Mouse (Mus musculus): ENCODE data around the gene Trip10. TPM values are rescaled to one million over a fixed set of nuclear protein-coding genes. Genes with fewer than 3 reads are reported as not detected.
A peak's percentile ranks its signal among the peaks of the same experiment; 100 is the strongest.

The Trip10 gene
- polyA plus RNA-seq, 2 experiments = 6.0 to 6.6 TPM

GRCm38 (mm10) chr17:57229851-57230727, 19.2 kb upstream of the Trip10 start:
- Histone ChIP-seq H3K36me3 (replicated peaks; ENCODE audit: control insufficient read depth, insufficient read depth, low read depth) (no peaks in the 10 kb centered on the region; the same call in 1 of the 2 replicates), H3K27ac (no peak overlapping the region), H3K4me2 (ENCODE audit: low read depth) (no peak overlapping the region), H3K4me3 (ENCODE audit: insufficient read depth in 1 of 2, low read depth in 2 of 2, low read length in 2 of 2) (no peak overlapping the region), H3K9me3 (ENCODE audit: control insufficient read depth, low read length) (no peaks in the 10 kb centered on the region), H3K27me3 (ENCODE audit: control insufficient read depth, insufficient read depth, low read length) (no peaks in the 10 kb centered on the region), H3K4me1 (replicated peaks; ENCODE audit: control insufficient read depth in 2 of 2, insufficient read depth in 2 of 2, low read length in 1 of 2) (peaks cover 0 to 25% of the 10 kb centered on the region in 2 experiments), H3K9ac (replicated peaks) (no peak overlapping the region)
- TF ChIP-seq EP300 (IDR thresholded peaks at IDR 0.05; ENCODE audit: low read depth) (no peak), CTCF (IDR thresholded peaks at IDR 0.05; ENCODE audit: low read depth) (no peak)
- WGBS (ENCODE audit: insufficient replicate concordance) = 51% methylated on average over 15 of the region's 15 CpGs
- DNase-seq (ENCODE audit: low read depth in 3 of 3, low spot score in 3 of 3) (no peak), ATAC-seq (ENCODE audit: insufficient read depth) (no peak)

GRCm38 (mm10) chr17:57230728-57231125, 18.5 kb upstream of the Trip10 start:
- no peak overlapping the region for H3K4me3 ChIP-seq (ENCODE audit: insufficient read depth in 1 of 2, low read depth in 2 of 2, low read length in 2 of 2)
- H3K9me3 ChIP-seq (ENCODE audit: control insufficient read depth, low read length) = no peaks in the 10 kb centered on the region
- no peak overlapping the region for H3K27ac ChIP-seq
- no peaks in the 10 kb centered on the region for H3K27me3 ChIP-seq (ENCODE audit: control insufficient read depth, insufficient read depth, low read length)
- TF ChIP-seq EP300 (IDR thresholded peaks at IDR 0.05; ENCODE audit: low read depth) = no peak
- TF ChIP-seq CTCF (IDR thresholded peaks at IDR 0.05; ENCODE audit: low read depth) = no peak
- H3K9ac ChIP-seq (replicated peaks) = no peak overlapping the region
- ATAC-seq (ENCODE audit: insufficient read depth) (peak; percentile 11; the same call in 1 of the 2 replicates), DNase-seq (ENCODE audit: low read depth in 3 of 3, low spot score in 3 of 3) (no peak)
- 26% methylated on average over 6 of the region's 6 CpGs for WGBS (ENCODE audit: insufficient replicate concordance)
- H3K4me1 ChIP-seq (replicated peaks; ENCODE audit: control insufficient read depth in 2 of 2, insufficient read depth in 2 of 2, low read length in 1 of 2) = peaks cover 0 to 25% of the 10 kb centered on the region in 2 experiments
- H3K36me3 ChIP-seq (replicated peaks; ENCODE audit: control insufficient read depth, insufficient read depth, low read depth) = peaks cover 1% of the 10 kb centered on the region
- H3K4me2 ChIP-seq (ENCODE audit: low read depth) = no peak overlapping the region

GRCm38 (mm10) chr17:57231321-57231771, 17.9 kb upstream of the Trip10 start:
- no peak for TF ChIP-seq EP300 (IDR thresholded peaks at IDR 0.05; ENCODE audit: low read depth)
- no peak for TF ChIP-seq CTCF (IDR thresholded peaks at IDR 0.05; ENCODE audit: low read depth)
- no peaks in the 10 kb centered on the region for H3K9me3 ChIP-seq (ENCODE audit: control insufficient read depth, low read length)
- ATAC-seq (ENCODE audit: insufficient read depth) = no peak

GRCm38 (mm10) chr17:57232200-57232599, 17.1 kb upstream of the Trip10 start:
- Histone ChIP-seq H3K4me2 (ENCODE audit: low read depth) (peak overlapping the region; percentile 33), H3K9me3 (ENCODE audit: control insufficient read depth, low read length) (no peaks in the 10 kb centered on the region), H3K27me3 (ENCODE audit: control insufficient read depth, insufficient read depth, low read length) (no peaks in the 10 kb centered on the region), H3K4me1 (replicated peaks; ENCODE audit: control insufficient read depth in 2 of 2, insufficient read depth in 2 of 2, low read length in 1 of 2) (peaks cover 0 to 25% of the 10 kb centered on the region in 2 experiments), H3K9ac (replicated peaks) (no peak overlapping the region), H3K36me3 (replicated peaks; ENCODE audit: control insufficient read depth, insufficient read depth, low read depth) (peaks cover 9% of the 10 kb centered on the region), H3K27ac (no peak overlapping the region; the same call in 1 of the 2 replicates), H3K4me3 (ENCODE audit: insufficient read depth in 1 of 2, low read depth in 2 of 2, low read length in 2 of 2) (no peak overlapping the region)
- DNase-seq (ENCODE audit: low read depth in 3 of 3, low spot score in 3 of 3) (no peak), ATAC-seq (ENCODE audit: insufficient read depth) (no peak)
- 64% methylated on average over 1 of the region's 1 CpGs for WGBS (ENCODE audit: insufficient replicate concordance)
- no peak for TF ChIP-seq EP300 (IDR thresholded peaks at IDR 0.05; ENCODE audit: low read depth)
- no peak for TF ChIP-seq CTCF (IDR thresholded peaks at IDR 0.05; ENCODE audit: low read depth)

More at GRCm38 (mm10) chr17:57231321-57231771, 17.9 kb upstream of the Trip10 start:
- no peak overlapping the region for H3K9ac ChIP-seq (replicated peaks)
- no peak overlapping the region for H3K4me3 ChIP-seq (ENCODE audit: insufficient read depth in 1 of 2, low read depth in 2 of 2, low read length in 2 of 2)
- H3K36me3 ChIP-seq (replicated peaks; ENCODE audit: control insufficient read depth, insufficient read depth, low read depth) = peaks cover 5% of the 10 kb centered on the region
- H3K27ac ChIP-seq = no peak overlapping the region
- H3K27me3 ChIP-seq (ENCODE audit: control insufficient read depth, insufficient read depth, low read length) = no peaks in the 10 kb centered on the region
- peak overlapping the region; percentile 24 for H3K4me2 ChIP-seq (ENCODE audit: low read depth)
- no peak for DNase-seq (ENCODE audit: low read depth in 3 of 3, low spot score in 3 of 3)
- peaks cover 0 to 25% of the 10 kb centered on the region in 2 experiments for H3K4me1 ChIP-seq (replicated peaks; ENCODE audit: control insufficient read depth in 2 of 2, insufficient read depth in 2 of 2, low read length in 1 of 2)

GRCm38 (mm10) chr17:57233038-57233437, 16.2 kb upstream of the Trip10 start:
- 47% methylated on average over 7 of the region's 7 CpGs for WGBS (ENCODE audit: insufficient replicate concordance)
- DNase-seq (ENCODE audit: low read depth in 3 of 3, low spot score in 3 of 3) = no peak

More at GRCm38 (mm10) chr17:57233038-57233437, 16.2 kb upstream of the Trip10 start:
- Histone ChIP-seq H3K9ac (replicated peaks) (no peak overlapping the region), H3K4me3 (ENCODE audit: insufficient read depth in 1 of 2, low read depth in 2 of 2, low read length in 2 of 2) (peak overlapping the region; percentile 44 to 50), H3K4me2 (ENCODE audit: low read depth) (0 out of 2 replicates have a peak overlapping the region, but pooled peaks have one; percentile 8), H3K9me3 (ENCODE audit: control insufficient read depth, low read length) (no peaks in the 10 kb centered on the region), H3K27ac (no peak overlapping the region), H3K36me3 (replicated peaks; ENCODE audit: control insufficient read depth, insufficient read depth, low read depth) (peaks cover 14% of the 10 kb centered on the region), H3K27me3 (ENCODE audit: control insufficient read depth, insufficient read depth, low read length) (no peaks in the 10 kb centered on the region), H3K4me1 (replicated peaks; ENCODE audit: control insufficient read depth in 2 of 2, insufficient read depth in 2 of 2, low read length in 1 of 2) (peaks cover 0 to 25% of the 10 kb centered on the region in 2 experiments)
- ATAC-seq (ENCODE audit: insufficient read depth) = peak; percentile 68
- TF ChIP-seq EP300 (IDR thresholded peaks at IDR 0.05; ENCODE audit: low read depth) (no peak), CTCF (IDR thresholded peaks at IDR 0.05; ENCODE audit: low read depth) (no peak)
